Mouse (Mus musculus) heart, postnatal 0 days (tissue): ENCODE measurements at regions not wholly inside any gene's neighbourhood (a gene's known extent, or its start where the extent isn't known, plus 50 kb on each side); places are given as distances from the start of the nearest gene placed in this dataset.
A peak's percentile ranks its signal among the peaks of the same experiment; 100 is the strongest.

Experiments
- ATAC-seq: fragments of 200-750 bp; cut with Nextera tagmentation; 2 replicates; pipeline ENCODE4 v1.8.0; 2017; ENCODE audit warnings: low read depth, moderate number of reproducible peaks, moderate library complexity; ENCODE audit not compliant: insufficient read depth
- DNase-seq: peaks from one replicate; pipeline ENCODE4 v3.0.0-alpha.2; 2016; ENCODE audit warnings: low spot score
- H3K27ac ChIP-seq: fragments of 300-500 bp; sonication (generic); 2 replicates; pipeline ENCODE4 v1.5.1; 2014; ENCODE audit warnings: low read depth, mild to moderate bottlenecking
- H3K27me3 ChIP-seq: fragments of 300-500 bp; sonication (generic); 2 replicates; pipeline ENCODE4 v1.6.1; 2014; ENCODE audit warnings: low read length, mixed read lengths; ENCODE audit not compliant: control insufficient read depth, insufficient read depth
- H3K36me3 ChIP-seq: fragments of 300-500 bp; sonication (generic); replicated peaks from 2 replicates; pipeline ENCODE4 v1.6.1; 2014; ENCODE audit warnings: low read length, mixed read lengths; ENCODE audit not compliant: control insufficient read depth, insufficient read depth
- H3K4me1 ChIP-seq: fragments of 300-500 bp; sonication (generic); 2 replicates; pipeline ENCODE4 v1.6.1; 2014; ENCODE audit warnings: antibody characterized with exemption; ENCODE audit not compliant: control insufficient read depth, insufficient read depth
- H3K4me2 ChIP-seq: fragments of 300-500 bp; sonication (generic); 2 replicates; pipeline ENCODE4 v1.6.1; 2014; ENCODE audit warnings: low read depth, mild to moderate bottlenecking, low read length, moderate library complexity
- H3K4me3 ChIP-seq: fragments of 300-500 bp; sonication (generic); 2 replicates; pipeline ENCODE4 v1.5.1; 2014; ENCODE audit warnings: low read depth, low read length
- H3K9ac ChIP-seq: fragments of 300-500 bp; sonication (generic); replicated peaks from 2 replicates; pipeline ENCODE4 v1.6.1; 2014; ENCODE audit warnings: low read depth, low read length, mixed read lengths
- H3K9me3 ChIP-seq: fragments of 300-500 bp; sonication (generic); replicated peaks from 2 replicates; pipeline ENCODE4 v1.6.1; 2016; ENCODE audit warnings: low read length; ENCODE audit not compliant: control insufficient read depth
- CTCF ChIP-seq: IDR thresholded peaks from 2 replicates; pipeline ENCODE4 v1.5.1; 2016; ENCODE audit warnings: antibody characterized with exemption, control low read depth, low read depth
- EP300 ChIP-seq: IDR thresholded peaks from 2 replicates; pipeline ENCODE4 v1.6.1; 2016; ENCODE audit warnings: antibody characterized with exemption, low read depth
- WGBS: fragments of 180-500 bp; shearing (Covaris S2); extraction: QIAGEN DNeasy Blood & Tissue Kit; methylation state at CpG from one replicate; pipeline ENCODE4 v1.1.7; 2014; 5-methylcytosine and 5-hydroxymethylcytosine counted together

DNA sequence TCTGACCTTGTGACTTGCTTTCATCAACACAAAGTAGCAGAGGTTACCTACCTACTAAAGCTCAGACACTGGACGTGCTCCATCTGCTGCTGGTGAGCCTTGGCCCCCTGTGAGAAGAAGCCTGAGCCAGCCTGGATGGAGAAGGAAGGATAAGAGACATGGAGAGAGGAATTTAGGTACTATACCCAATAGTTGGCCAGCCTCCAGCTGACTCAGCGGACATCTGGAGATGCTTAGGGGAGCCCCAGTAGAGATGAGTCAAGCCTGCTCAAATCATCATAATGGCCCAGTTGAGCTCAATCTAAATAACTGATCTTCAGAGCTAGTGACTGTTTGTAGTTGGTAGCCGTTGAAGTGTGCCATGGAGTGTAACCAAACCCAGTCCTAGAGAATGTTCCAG lies 53.7 kb upstream of the Ripply2 start:
- no peaks in the 10 kb centered on the region for H3K36me3 ChIP-seq
- no peaks in the 10 kb centered on the region for H3K27me3 ChIP-seq
- H3K4me1 ChIP-seq: no peaks in the 10 kb centered on the region
- TF ChIP-seq CTCF: no peak
- no peak for TF ChIP-seq EP300
- 54% methylated on average over 3 of the region's 3 CpGs for WGBS
- H3K4me3 ChIP-seq: no peak overlapping the region
- DNase-seq (no peak), ATAC-seq (no peak)
- H3K9me3 ChIP-seq: no peaks in the 10 kb centered on the region
- no peak overlapping the region for H3K9ac ChIP-seq
- H3K4me2 ChIP-seq: no peak overlapping the region
- no peak overlapping the region for H3K27ac ChIP-seq

DNA sequence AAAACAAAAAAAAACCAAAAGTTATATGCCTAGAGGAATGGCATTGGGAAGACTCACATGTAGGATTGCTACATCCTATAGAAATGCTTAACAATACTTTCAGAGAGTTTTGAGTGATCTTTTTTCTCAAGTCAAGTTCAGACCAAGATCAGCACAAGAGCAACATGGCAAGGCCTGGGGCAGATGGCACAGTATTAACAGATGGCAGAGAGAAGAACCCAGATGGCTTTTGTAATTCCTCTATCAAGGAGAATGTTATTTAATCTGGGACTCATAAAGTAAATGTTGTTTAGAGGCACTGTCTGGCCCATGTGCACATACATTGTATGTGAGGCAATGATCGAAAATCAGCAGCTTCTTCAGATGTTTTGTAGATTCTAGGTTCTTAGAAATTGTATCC lies 58.3 kb upstream of the Ripply2 start:
- TF ChIP-seq EP300: no peak
- TF ChIP-seq CTCF: no peak
- DNase-seq (no peak), ATAC-seq (no peak)
- WGBS: 81% methylated on average over 1 of the region's 1 CpGs
- Histone ChIP-seq H3K27me3 (no peaks in the 10 kb centered on the region), H3K36me3 (no peaks in the 10 kb centered on the region), H3K4me2 (no peak overlapping the region), H3K27ac (no peak overlapping the region), H3K9me3 (no peaks in the 10 kb centered on the region), H3K4me3 (no peak overlapping the region), H3K4me1 (peaks cover 10% of the 10 kb centered on the region), H3K9ac (no peak overlapping the region)

DNA sequence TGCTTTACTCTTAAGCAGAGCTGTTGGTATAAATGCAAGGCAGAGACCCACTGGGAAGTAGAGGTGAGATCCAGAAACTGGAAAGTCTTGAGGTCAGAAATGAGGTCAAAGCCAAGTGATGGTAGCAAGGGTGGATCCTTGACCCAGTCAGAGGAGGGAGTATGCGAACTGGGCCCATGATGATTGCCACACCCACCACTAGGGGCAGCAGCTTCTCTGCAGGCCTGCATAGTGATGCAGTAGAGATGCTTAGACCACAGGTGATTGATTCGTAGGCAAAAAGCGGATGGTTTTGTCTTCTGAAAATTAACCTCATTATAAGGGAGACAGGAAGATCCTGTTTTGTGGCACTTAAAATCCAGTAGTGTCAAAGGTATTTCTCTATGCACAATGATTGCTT lies 59.6 kb upstream of the Ripply2 start:
- peaks cover 21% of the 10 kb centered on the region for H3K4me1 ChIP-seq
- no peaks in the 10 kb centered on the region for H3K27me3 ChIP-seq
- DNase-seq (no peak), ATAC-seq (no peak)
- no peaks in the 10 kb centered on the region for H3K9me3 ChIP-seq
- TF ChIP-seq EP300 (no peak), CTCF (peak; percentile 35; the same call in 1 of the 2 replicates)
- H3K9ac ChIP-seq: no peak overlapping the region
- no peak overlapping the region for H3K4me2 ChIP-seq
- no peak overlapping the region for H3K4me3 ChIP-seq
- WGBS: 86% methylated on average over 3 of the region's 3 CpGs
- no peak overlapping the region for H3K27ac ChIP-seq
- no peaks in the 10 kb centered on the region for H3K36me3 ChIP-seq

DNA sequence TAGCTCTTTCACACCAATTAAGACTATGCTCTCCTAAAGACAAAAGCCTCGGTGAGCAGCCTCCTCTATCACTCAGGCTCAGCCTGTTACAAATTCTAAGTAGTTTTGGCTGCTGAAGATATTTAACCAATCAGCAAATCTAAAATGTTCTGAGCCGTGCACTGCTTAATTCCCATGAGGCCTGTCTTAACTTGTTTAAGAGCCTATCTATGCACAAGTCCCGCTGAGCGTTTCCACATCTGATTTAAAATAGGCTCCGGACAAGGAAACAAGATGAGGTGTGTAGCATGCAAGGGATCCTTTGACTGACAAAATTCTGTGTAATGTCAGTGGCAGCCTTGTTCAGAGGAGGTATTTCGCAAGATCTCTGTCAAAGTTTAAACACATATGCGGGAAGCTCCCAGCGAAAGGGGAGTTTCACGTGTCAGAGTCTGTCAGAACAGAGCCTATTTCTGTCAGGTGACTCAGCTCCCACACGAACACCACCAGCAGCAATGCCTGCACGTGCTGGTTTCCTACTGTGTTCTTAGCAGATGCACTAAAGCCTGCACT lies 63.3 kb upstream of the Ripply2 start:
- H3K27me3 ChIP-seq: no peaks in the 10 kb centered on the region
- DNase-seq (peak; percentile 82), ATAC-seq (peak; percentile 81)
- 0 out of 2 replicates have a peak overlapping the region, but pooled peaks have one; percentile 20 for H3K9ac ChIP-seq
- no peaks in the 10 kb centered on the region for H3K36me3 ChIP-seq
- H3K27ac ChIP-seq: peak overlapping the region; percentile 83
- WGBS: 14% methylated on average over 11 of the region's 11 CpGs
- no peak overlapping the region for H3K4me3 ChIP-seq
- H3K4me2 ChIP-seq: no peak overlapping the region
- TF ChIP-seq CTCF (no peak), EP300 (peak; percentile 59; the same call in 1 of the 2 replicates)
- H3K4me1 ChIP-seq: peaks cover 26% of the 10 kb centered on the region
- H3K9me3 ChIP-seq: peaks cover 6% of the 10 kb centered on the region; the same call in 1 of the 2 replicates

DNA sequence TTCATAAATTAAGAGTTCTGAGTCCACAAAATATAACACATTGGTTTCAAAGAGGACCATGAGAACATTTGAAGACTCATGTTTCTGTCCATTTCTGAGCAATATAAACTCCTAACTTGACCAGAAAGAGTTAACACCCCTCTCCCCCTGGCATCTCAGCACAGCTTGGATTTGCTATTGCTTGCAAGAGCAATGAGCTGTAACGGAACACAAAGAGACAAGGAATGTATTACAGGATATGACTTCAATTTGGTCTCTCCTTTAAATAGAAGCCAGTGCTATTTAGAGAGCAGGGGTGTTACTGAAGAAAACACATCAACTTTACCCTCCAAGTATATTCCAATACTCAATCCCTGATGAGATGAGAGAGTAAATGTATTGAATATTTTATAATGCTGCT lies 65.5 kb upstream of the Ripply2 start:
- ATAC-seq (peak; percentile 68; the same call in 1 of the 2 replicates), DNase-seq (peak; percentile 71)
- H3K36me3 ChIP-seq: no peaks in the 10 kb centered on the region
- 0% methylated on average over 1 of the region's 1 CpGs for WGBS
- peak overlapping the region; percentile 66 for H3K27ac ChIP-seq
- no peak overlapping the region for H3K9ac ChIP-seq
- no peak for TF ChIP-seq EP300
- no peak for TF ChIP-seq CTCF
- H3K27me3 ChIP-seq: no peaks in the 10 kb centered on the region
- peaks cover 26% of the 10 kb centered on the region for H3K4me1 ChIP-seq
- H3K4me3 ChIP-seq: no peak overlapping the region
- no peak overlapping the region for H3K4me2 ChIP-seq
- H3K9me3 ChIP-seq: peaks cover 6% of the 10 kb centered on the region; the same call in 1 of the 2 replicates

DNA sequence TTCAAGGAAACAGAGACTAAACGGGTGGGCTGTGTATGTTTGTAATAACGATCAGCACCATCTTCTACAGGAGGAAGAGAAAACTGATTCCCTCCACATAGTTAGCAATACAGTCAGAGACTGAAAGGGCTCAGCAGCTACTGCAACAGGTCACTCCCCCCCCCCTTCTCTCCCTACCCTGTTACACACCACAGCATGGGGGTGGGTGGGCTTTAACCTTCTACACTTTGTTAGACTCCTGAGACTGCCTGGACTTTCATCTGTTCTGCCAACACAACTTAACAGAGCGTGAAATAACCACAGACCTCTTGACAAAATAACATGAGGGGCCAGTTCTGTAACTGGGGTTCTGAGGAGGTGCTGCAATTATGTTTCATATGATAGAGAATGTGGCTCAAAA lies 50.7 kb upstream of the Snap91 start:
- ATAC-seq (no peak), DNase-seq (no peak)
- Histone ChIP-seq H3K4me3 (no peak overlapping the region), H3K27me3 (no peaks in the 10 kb centered on the region), H3K4me1 (no peaks in the 10 kb centered on the region), H3K36me3 (no peaks in the 10 kb centered on the region), H3K4me2 (no peak overlapping the region), H3K9me3 (no peaks in the 10 kb centered on the region), H3K9ac (no peak overlapping the region), H3K27ac (no peak overlapping the region)
- WGBS: 83% methylated on average over 3 of the region's 3 CpGs
- TF ChIP-seq EP300: no peak
- no peak for TF ChIP-seq CTCF
